Mouse (Mus musculus): ENCODE measurements around the gene St8sia4. TPM values are rescaled to one million over a fixed set of nuclear protein-coding genes. Genes with fewer than 3 reads are reported as not detected.

The St8sia4 gene
- 50.2 and 56.0 TPM in 2 replicates for polyA plus RNA-seq (2014; fragmentation: Nextera tagmentation; extraction: Ambion mirVana)

GRCm38 (mm10) chr1:95667435-95668252 lies at the start of gene St8sia4:
St8sia4 (minus strand) TSS chr1:95667571.
- H3K27me3 ChIP-seq (ENCODE audit: control insufficient read depth, insufficient read depth, low read length): no peaks in the 10 kb centered on the region
- under 1% methylated on average over 52 of the region's 52 CpGs for WGBS
- no peaks in the 10 kb centered on the region for H3K36me3 ChIP-seq (replicated peaks; ENCODE audit: control insufficient read depth, insufficient read depth)
- H3K27ac ChIP-seq: peak within 1 kb of the TSS; percentile 87
- peak within 1 kb of the TSS; percentile 87 for H3K9ac ChIP-seq
- ATAC-seq (ENCODE audit: low FRiP score) (peak; percentile 97), DNase-seq (ENCODE audit: low spot score) (peak; percentile 88)
- H3K4me3 ChIP-seq (replicated peaks; ENCODE audit: low read length): peak within 1 kb of the TSS; percentile 61
- peaks cover 18% of the 10 kb centered on the region for H3K4me1 ChIP-seq (replicated peaks; ENCODE audit: control insufficient read depth, insufficient read depth, low read length)
- H3K4me2 ChIP-seq (replicated peaks): peak within 1 kb of the TSS; percentile 85
- no peaks in the 10 kb centered on the region for H3K9me3 ChIP-seq (ENCODE audit: control insufficient read depth, low read length)

DNA sequence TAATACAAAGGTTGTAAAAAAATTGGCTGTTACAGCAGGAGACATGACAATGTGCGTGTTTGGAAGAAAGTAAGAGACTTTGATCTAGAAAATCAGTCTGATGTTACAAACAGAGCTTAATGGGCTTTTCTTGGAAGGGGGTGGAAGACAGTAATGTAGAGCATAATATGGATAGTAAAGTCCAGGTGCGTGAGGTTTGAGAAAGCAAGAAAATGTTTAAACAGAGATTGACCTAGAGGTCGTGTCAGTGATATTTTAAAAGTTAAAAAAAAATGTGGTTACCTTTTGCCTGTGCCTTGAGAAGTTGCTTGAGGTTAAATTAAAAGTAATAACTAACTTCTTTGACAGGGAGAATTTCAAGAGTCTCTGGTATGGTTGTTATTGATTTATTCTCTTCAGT lies 41.8 kb upstream of the St8sia4 start:
- ATAC-seq (ENCODE audit: low FRiP score) (no peak), DNase-seq (ENCODE audit: low spot score) (no peak)
- no peaks in the 10 kb centered on the region for H3K36me3 ChIP-seq (replicated peaks; ENCODE audit: control insufficient read depth, insufficient read depth)
- no peak overlapping the region for H3K4me2 ChIP-seq (replicated peaks)
- H3K27me3 ChIP-seq (ENCODE audit: control insufficient read depth, insufficient read depth, low read length): no peaks in the 10 kb centered on the region
- H3K4me1 ChIP-seq (replicated peaks; ENCODE audit: control insufficient read depth, insufficient read depth, low read length): no peaks in the 10 kb centered on the region
- no peak overlapping the region for H3K27ac ChIP-seq
- H3K4me3 ChIP-seq (replicated peaks; ENCODE audit: low read length): no peak overlapping the region
- no peak overlapping the region for H3K9ac ChIP-seq
- 84% methylated on average over 3 of the region's 3 CpGs for WGBS
- no peaks in the 10 kb centered on the region for H3K9me3 ChIP-seq (ENCODE audit: control insufficient read depth, low read length)

DNA sequence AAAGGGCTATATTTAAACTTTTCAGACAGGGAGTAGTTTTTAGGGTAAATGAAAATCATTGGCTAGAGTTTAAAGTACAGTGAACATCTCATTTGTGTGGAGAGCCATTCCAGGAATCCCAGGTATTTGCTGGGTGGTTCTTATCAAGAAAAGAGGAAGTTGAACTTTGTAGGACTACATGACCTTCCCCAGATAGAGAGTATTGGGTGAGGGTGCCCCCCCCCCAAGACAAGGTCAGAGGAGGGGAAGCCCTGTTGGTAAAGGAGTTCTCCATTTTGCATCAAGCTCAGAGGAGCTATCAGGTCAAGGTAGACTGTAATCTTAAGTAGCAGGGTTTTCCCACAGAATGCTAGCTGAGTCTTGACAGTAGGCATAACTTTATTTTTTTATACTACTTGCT lies 32.5 kb upstream of the St8sia4 start:
- DNase-seq (ENCODE audit: low spot score) (no peak), ATAC-seq (ENCODE audit: low FRiP score) (no peak)
- Histone ChIP-seq H3K9ac (no peak overlapping the region), H3K9me3 (ENCODE audit: control insufficient read depth, low read length) (no peaks in the 10 kb centered on the region), H3K4me3 (replicated peaks; ENCODE audit: low read length) (no peak overlapping the region), H3K27ac (no peak overlapping the region), H3K4me2 (replicated peaks) (no peak overlapping the region), H3K4me1 (replicated peaks; ENCODE audit: control insufficient read depth, insufficient read depth, low read length) (no peaks in the 10 kb centered on the region), H3K36me3 (replicated peaks; ENCODE audit: control insufficient read depth, insufficient read depth) (no peaks in the 10 kb centered on the region), H3K27me3 (ENCODE audit: control insufficient read depth, insufficient read depth, low read length) (no peaks in the 10 kb centered on the region)

- Histone ChIP-seq H3K4me2 (replicated peaks) (no peak overlapping the region), H3K4me3 (replicated peaks; ENCODE audit: low read length) (no peak overlapping the region), H3K27ac (no peak overlapping the region), H3K9me3 (ENCODE audit: control insufficient read depth, low read length) (no peaks in the 10 kb centered on the region), H3K9ac (no peak overlapping the region), H3K27me3 (ENCODE audit: control insufficient read depth, insufficient read depth, low read length) (no peaks in the 10 kb centered on the region), H3K4me1 (replicated peaks; ENCODE audit: control insufficient read depth, insufficient read depth, low read length) (no peaks in the 10 kb centered on the region), H3K36me3 (replicated peaks; ENCODE audit: control insufficient read depth, insufficient read depth) (no peaks in the 10 kb centered on the region)
- WGBS: 83% methylated on average over 3 of the region's 3 CpGs
- ATAC-seq (ENCODE audit: low FRiP score): no peak
- no peak for DNase-seq (ENCODE audit: low spot score)
Observed at GRCm38 (mm10) chr1:95674052-95674451, 6.7 kb upstream of the St8sia4 start.

DNA sequence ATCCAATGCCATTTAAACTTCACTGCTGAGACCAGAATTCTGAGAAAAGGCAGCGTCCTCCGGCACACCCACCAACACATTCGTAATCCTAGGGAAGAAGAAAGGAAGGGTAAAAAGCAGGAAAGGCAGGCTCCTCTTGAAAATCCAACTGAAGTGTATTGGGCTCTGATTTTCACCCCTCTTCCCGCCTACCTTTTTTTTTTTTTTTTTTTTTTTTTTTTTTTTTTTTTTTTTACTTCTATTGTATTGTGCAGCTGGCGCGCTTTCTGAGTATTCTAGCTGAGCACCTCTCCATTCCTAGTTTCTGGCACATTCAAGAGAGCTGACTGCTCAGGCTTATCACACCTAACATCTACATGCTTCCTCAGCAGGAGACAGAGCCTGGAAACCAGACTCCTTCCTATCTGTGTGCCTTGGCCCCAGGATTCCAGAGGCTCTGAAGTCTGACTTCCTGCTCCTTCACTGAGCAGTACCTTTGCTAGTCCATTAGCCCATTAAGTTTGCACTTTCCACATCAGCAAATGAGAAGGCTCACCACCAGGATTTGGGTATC lies 958 bp upstream of the St8sia4 start:
- DNase-seq (ENCODE audit: low spot score) (peak; percentile 33), ATAC-seq (ENCODE audit: low FRiP score) (no peak)
- Histone ChIP-seq H3K4me2 (replicated peaks) (peak overlapping the region; percentile 85), H3K4me3 (replicated peaks; ENCODE audit: low read length) (peak overlapping the region; percentile 61), H3K27ac (peak overlapping the region; percentile 87), H3K36me3 (replicated peaks; ENCODE audit: control insufficient read depth, insufficient read depth) (no peaks in the 10 kb centered on the region), H3K9ac (peak overlapping the region; percentile 87), H3K27me3 (ENCODE audit: control insufficient read depth, insufficient read depth, low read length) (no peaks in the 10 kb centered on the region), H3K9me3 (ENCODE audit: control insufficient read depth, low read length) (no peaks in the 10 kb centered on the region), H3K4me1 (replicated peaks; ENCODE audit: control insufficient read depth, insufficient read depth, low read length) (peaks cover 13% of the 10 kb centered on the region)
- 4% methylated on average over 6 of the region's 6 CpGs for WGBS

GRCm38 (mm10) chr1:95666541-95667320 lies 640 bp downstream of the St8sia4 start:
- ATAC-seq (ENCODE audit: low FRiP score) (peak; percentile 3; the same call in 1 of the 2 replicates), DNase-seq (ENCODE audit: low spot score) (peak; percentile 47)
- H3K27ac ChIP-seq: peak overlapping the region; percentile 87
- H3K27me3 ChIP-seq (ENCODE audit: control insufficient read depth, insufficient read depth, low read length): no peaks in the 10 kb centered on the region
- peaks cover 19% of the 10 kb centered on the region for H3K4me1 ChIP-seq (replicated peaks; ENCODE audit: control insufficient read depth, insufficient read depth, low read length)
- H3K9ac ChIP-seq: peak overlapping the region; percentile 87
- H3K36me3 ChIP-seq (replicated peaks; ENCODE audit: control insufficient read depth, insufficient read depth): no peaks in the 10 kb centered on the region
- H3K4me2 ChIP-seq (replicated peaks): peak overlapping the region; percentile 85
- no peaks in the 10 kb centered on the region for H3K9me3 ChIP-seq (ENCODE audit: control insufficient read depth, low read length)
- under 1% methylated on average over 14 of the region's 14 CpGs for WGBS
- H3K4me3 ChIP-seq (replicated peaks; ENCODE audit: low read length): peak overlapping the region; percentile 61

- peak; percentile 64 for DNase-seq (ENCODE audit: low spot score)
- H3K27me3 ChIP-seq (ENCODE audit: control insufficient read depth, insufficient read depth, low read length): no peaks in the 10 kb centered on the region
- H3K36me3 ChIP-seq (replicated peaks; ENCODE audit: control insufficient read depth, insufficient read depth): no peaks in the 10 kb centered on the region
- peak overlapping the region; percentile 87 for H3K27ac ChIP-seq
- WGBS: 1% methylated on average over 17 of the region's 17 CpGs
- peak overlapping the region; percentile 85 for H3K4me2 ChIP-seq (replicated peaks)
- peak overlapping the region; percentile 87 for H3K9ac ChIP-seq
- peaks cover 19% of the 10 kb centered on the region for H3K4me1 ChIP-seq (replicated peaks; ENCODE audit: control insufficient read depth, insufficient read depth, low read length)
- H3K4me3 ChIP-seq (replicated peaks; ENCODE audit: low read length): peak overlapping the region; percentile 61
- no peaks in the 10 kb centered on the region for H3K9me3 ChIP-seq (ENCODE audit: control insufficient read depth, low read length)
- ATAC-seq (ENCODE audit: low FRiP score): no peak
Observed at GRCm38 (mm10) chr1:95665951-95666484, 1.4 kb downstream of the St8sia4 start.

- peak overlapping the region; percentile 87 for H3K27ac ChIP-seq
- H3K9me3 ChIP-seq (ENCODE audit: control insufficient read depth, low read length): no peaks in the 10 kb centered on the region
- 10% methylated on average over 22 of the region's 22 CpGs for WGBS
- peak overlapping the region; percentile 61 for H3K4me3 ChIP-seq (replicated peaks; ENCODE audit: low read length)
- H3K27me3 ChIP-seq (ENCODE audit: control insufficient read depth, insufficient read depth, low read length): no peaks in the 10 kb centered on the region
- H3K4me2 ChIP-seq (replicated peaks): peak overlapping the region; percentile 85
- H3K9ac ChIP-seq: peak overlapping the region; percentile 87
- H3K4me1 ChIP-seq (replicated peaks; ENCODE audit: control insufficient read depth, insufficient read depth, low read length): peaks cover 19% of the 10 kb centered on the region
- peak; percentile 46; the same call in 1 of the 2 replicates for ATAC-seq (ENCODE audit: low FRiP score)
- H3K36me3 ChIP-seq (replicated peaks; ENCODE audit: control insufficient read depth, insufficient read depth): no peaks in the 10 kb centered on the region
- DNase-seq (ENCODE audit: low spot score): peak; percentile 65
Observed at GRCm38 (mm10) chr1:95664969-95665702, 2.2 kb downstream of the St8sia4 start.

Measured in hindbrain, embryonic 14.5 days (tissue).